ENCODE assay signal across 9 mouse cellular contexts in genomic region chr12:80998528-80999221, GRCm38 (mm10). TPM values are rescaled to one million over a fixed set of nuclear protein-coding genes. Genes with fewer than 3 reads are reported as not detected.
DNase-seq lines count a peak whose midpoint lies in the region; ATAC-seq and TF ChIP-seq lines count a peak whose summit lies in the region.
"Had no signal": no experiment of that assay in that cellular context is flagged by ENCODE, and none has a peak within 500 bp of the region (broad histone marks: within the 10 kb centered on the region; RNA-seq: fewer than 3 reads in every experiment).

No protein-coding gene starts in this region.

- intact Hi-C loops in heart, postnatal 36 days (cut with DNase I) = no loop called here

- H3K4me1 ChIP-seq in heart, embryonic 16.5 days (ENCODE audit: control insufficient read depth, insufficient read depth, low read length) = no peaks in the 10 kb centered on the region
- no peaks in the 10 kb centered on the region for H3K4me1 ChIP-seq in intestine, embryonic 16.5 days (ENCODE audit: control insufficient read depth, insufficient read depth, low read length)
- H3K4me1 ChIP-seq in neural tube, embryonic 14.5 days (ENCODE audit: control insufficient read depth, insufficient read depth, low read length) = no peaks in the 10 kb centered on the region
- no peaks in the 10 kb centered on the region for H3K4me1 ChIP-seq in lung, postnatal 0 days (ENCODE audit: insufficient read depth, low read depth, low read length)

- H3K4me2 ChIP-seq in heart, embryonic 16.5 days (ENCODE audit: low read depth, low read length) = peak overlapping the region; percentile 19
- peak overlapping the region; percentile 27; the same call in 1 of the 2 replicates for H3K4me2 ChIP-seq in intestine, embryonic 16.5 days (ENCODE audit: low read depth, low read length)
- H3K4me2 ChIP-seq in neural tube, embryonic 14.5 days (ENCODE audit: low read depth, low read length) = peak overlapping the region; percentile 36
- H3K4me2 ChIP-seq in lung, postnatal 0 days (replicated peaks; ENCODE audit: low read depth, low read length) = no peak overlapping the region

- no peak for TF ChIP-seq CTCF in lung, postnatal 0 days (IDR thresholded peaks at IDR 0.05)

- H3K27me3 ChIP-seq in heart, embryonic 16.5 days (ENCODE audit: control insufficient read depth, insufficient read depth, low read length) = peaks cover 21% of the 10 kb centered on the region
- H3K27me3 ChIP-seq in intestine, embryonic 16.5 days (replicated peaks; ENCODE audit: control insufficient read depth, insufficient read depth, low read length) = peaks cover 12% of the 10 kb centered on the region; the same call in 1 of the 2 replicates
- H3K27me3 ChIP-seq in neural tube, embryonic 14.5 days (ENCODE audit: control insufficient read depth, insufficient read depth, low read length) = no peaks in the 10 kb centered on the region
- no peaks in the 10 kb centered on the region; the same call in 1 of the 2 replicates for H3K27me3 ChIP-seq in lung, postnatal 0 days (replicated peaks; ENCODE audit: insufficient read depth, low read length)

- WGBS in heart, embryonic 16.5 days = 6% methylated on average over 33 of the region's 33 CpGs
- 11% methylated on average over 33 of the region's 33 CpGs for WGBS in intestine, embryonic 16.5 days
- under 1% methylated on average over 33 of the region's 33 CpGs for WGBS in neural tube, embryonic 14.5 days
- 9% methylated on average over 33 of the region's 33 CpGs for WGBS in lung, postnatal 0 days

- no peaks in the 10 kb centered on the region for H3K36me3 ChIP-seq in heart, embryonic 16.5 days (ENCODE audit: control insufficient read depth, insufficient read depth)
- no peaks in the 10 kb centered on the region for H3K36me3 ChIP-seq in intestine, embryonic 16.5 days (ENCODE audit: control insufficient read depth, insufficient read depth, low read length)
- H3K36me3 ChIP-seq in neural tube, embryonic 14.5 days (ENCODE audit: control insufficient read depth, insufficient read depth, low read length) = no peaks in the 10 kb centered on the region
- no peaks in the 10 kb centered on the region for H3K36me3 ChIP-seq in lung, postnatal 0 days (ENCODE audit: insufficient read depth, low read length)

- TF ChIP-seq EP300 in lung, postnatal 0 days (IDR thresholded peaks at IDR 0.05) = no peak

- H3K4me3 ChIP-seq in heart, embryonic 16.5 days (ENCODE audit: low read length) = 0 out of 2 replicates have a peak overlapping the region, but pooled peaks have one; percentile 2
- H3K4me3 ChIP-seq in intestine, embryonic 16.5 days (ENCODE audit: low read length) = peak overlapping the region; percentile 21
- H3K4me3 ChIP-seq in neural tube, embryonic 14.5 days (ENCODE audit: low read depth, low read length) = peak overlapping the region; percentile 12; the same call in 1 of the 2 replicates
- H3K4me3 ChIP-seq in lung, postnatal 0 days (ENCODE audit: low read depth, low read length) = no peak overlapping the region

- no peak for ATAC-seq in heart, embryonic 16.5 days (replicated peaks; ENCODE audit: extremely low read depth, insufficient read depth, low FRiP score)
- ATAC-seq in intestine, embryonic 16.5 days = no peak
- ATAC-seq in neural tube, embryonic 14.5 days (ENCODE audit: low read depth) = peak; percentile 60; the same call in 1 of the 2 replicates
- ATAC-seq in frontal cortex, adult (ENCODE audit: low TSS enrichment) = no peak
- no peak for ATAC-seq in lung, postnatal 0 days
- ATAC-seq in CD4-positive, CD25-positive, alpha-beta regulatory T cell, adult 4 months = no peak

- H3K9ac ChIP-seq in heart, embryonic 16.5 days (ENCODE audit: low read length) = no peak overlapping the region
- peak overlapping the region; percentile 33; the same call in 1 of the 2 replicates for H3K9ac ChIP-seq in intestine, embryonic 16.5 days (ENCODE audit: low read depth, low read length)
- 0 out of 2 replicates have a peak overlapping the region, but pooled peaks have one; percentile 4 for H3K9ac ChIP-seq in neural tube, embryonic 14.5 days (replicated peaks; ENCODE audit: low read depth, low read length)
- no peak overlapping the region for H3K9ac ChIP-seq in lung, postnatal 0 days (replicated peaks; ENCODE audit: low read depth)

- peaks cover 5% of the 10 kb centered on the region; the same call in 1 of the 2 replicates for H3K9me3 ChIP-seq in heart, embryonic 16.5 days (replicated peaks; ENCODE audit: control insufficient read depth, low read length)
- no peaks in the 10 kb centered on the region for H3K9me3 ChIP-seq in intestine, embryonic 16.5 days (ENCODE audit: control insufficient read depth, low read length)
- no peaks in the 10 kb centered on the region for H3K9me3 ChIP-seq in neural tube, embryonic 14.5 days (ENCODE audit: control insufficient read depth, low read length)
- H3K9me3 ChIP-seq in lung, postnatal 0 days (ENCODE audit: low read length) = no peaks in the 10 kb centered on the region

- no peak for DNase-seq in heart, postnatal 36 days
- peak; percentile 80 for DNase-seq in embryo, embryonic 11 days
- DNase-seq in lung, postnatal 0 days (ENCODE audit: low spot score) = no peak

- H3K27ac ChIP-seq in heart, embryonic 16.5 days (ENCODE audit: low read length) = no peak overlapping the region
- no peak overlapping the region for H3K27ac ChIP-seq in intestine, embryonic 16.5 days (ENCODE audit: low read length)
- H3K27ac ChIP-seq in neural tube, embryonic 14.5 days (ENCODE audit: low read depth, low read length) = no peak overlapping the region
- no peak overlapping the region for H3K27ac ChIP-seq in lung, postnatal 0 days (ENCODE audit: low read length)
- H3K27ac ChIP-seq: macrophage had no signal

RNA-seq across cellular contexts. Expression of gene Smoc1, which starts 27.9 kb away (rescaled TPM):
- polyA plus RNA-seq in heart, embryonic 16.5 days (2015; fragmentation: Nextera tagmentation; extraction: Ambion mirVana) = 6.8 and 8.6 TPM in 2 replicates
- 1 to 10 TPM; 5.9 to 8.2 TPM for total RNA-seq in heart, postnatal 36 days (2021)
- 9.2 and 9.6 TPM in 2 replicates for polyA plus RNA-seq in intestine, embryonic 16.5 days (2015; fragmentation: Nextera tagmentation; extraction: Ambion mirVana)
- polyA plus RNA-seq in neural tube, embryonic 14.5 days (2014; fragmentation: Nextera tagmentation; extraction: Ambion mirVana) = 10.1 and 11.0 TPM in 2 replicates
- polyA plus RNA-seq in lung, postnatal 0 days (2015; fragmentation: Nextera tagmentation; extraction: Ambion mirVana) = 0.19 and 0.45 TPM in 2 replicates
- under 1 TPM; 0.51 to 0.61 TPM for polyA plus RNA-seq in CD4-positive, CD25-positive, alpha-beta regulatory T cell, adult 4 months (2017; shearing (Covaris generic))

RNA-seq across cellular contexts. Expression of gene Slc10a1, which starts 30.2 kb away (rescaled TPM):
- 0.35 and 0.41 TPM in 2 replicates for polyA plus RNA-seq in heart, embryonic 16.5 days (2015; fragmentation: Nextera tagmentation; extraction: Ambion mirVana)
- not detected for total RNA-seq in heart, postnatal 36 days (2021)
- polyA plus RNA-seq in intestine, embryonic 16.5 days (2015; fragmentation: Nextera tagmentation; extraction: Ambion mirVana) = 0.48 and 0.70 TPM in 2 replicates
- 0.66 and 0.76 TPM in 2 replicates for polyA plus RNA-seq in neural tube, embryonic 14.5 days (2014; fragmentation: Nextera tagmentation; extraction: Ambion mirVana)
- polyA plus RNA-seq in lung, postnatal 0 days (2015; fragmentation: Nextera tagmentation; extraction: Ambion mirVana) = 0.47 and 0.57 TPM in 2 replicates
- polyA plus RNA-seq in CD4-positive, CD25-positive, alpha-beta regulatory T cell, adult 4 months (2017; shearing (Covaris generic)) = 1 to 10 TPM; 1.2 TPM
- polyA plus RNA-seq: macrophage had no signal

RNA-seq across cellular contexts. Expression of gene Srsf5, which starts 53.4 kb away (rescaled TPM):
- polyA plus RNA-seq in heart, embryonic 16.5 days (2015; fragmentation: Nextera tagmentation; extraction: Ambion mirVana) = 318 and 345 TPM in 2 replicates
- 100 to 1,000 TPM in 1 of 2 experiments, 10 to 100 TPM in 1; 98.3 to 181 TPM for total RNA-seq in heart, postnatal 36 days (2021)
- polyA plus RNA-seq in intestine, embryonic 16.5 days (2015; fragmentation: Nextera tagmentation; extraction: Ambion mirVana) = 466 and 492 TPM in 2 replicates
- 205 and 320 TPM in 2 replicates for polyA plus RNA-seq in neural tube, embryonic 14.5 days (2014; fragmentation: Nextera tagmentation; extraction: Ambion mirVana)
- 442 and 529 TPM in 2 replicates for polyA plus RNA-seq in lung, postnatal 0 days (2015; fragmentation: Nextera tagmentation; extraction: Ambion mirVana)
- polyA plus RNA-seq in CD4-positive, CD25-positive, alpha-beta regulatory T cell, adult 4 months (2017; shearing (Covaris generic)) = 100 to 1,000 TPM; 520 to 757 TPM

Comparison
In these comparisons a context has a peak if more than half of its experiments do, and no peak if none do; other contexts are left out.
1. H3K9ac ChIP-seq: peak in intestine, embryonic 16.5 days (single experiment) and neural tube, embryonic 14.5 days (single experiment); none in heart, embryonic 16.5 days (single experiment) and lung, postnatal 0 days (single experiment).